Mouse (Mus musculus) cerebellum, adult (tissue): Measurements from ENCODE around the gene Bend5.

Experiments
- ATAC-seq: cut with Nextera tagmentation; 2 replicates; pipeline ENCODE4 v1.9.2; 2017; ENCODE audit warnings: mild to moderate bottlenecking, moderate library complexity, mixed read lengths; ENCODE audit not compliant: insufficient number of reproducible peaks, low FRiP score, low TSS enrichment

Bend5 gene

DNA sequence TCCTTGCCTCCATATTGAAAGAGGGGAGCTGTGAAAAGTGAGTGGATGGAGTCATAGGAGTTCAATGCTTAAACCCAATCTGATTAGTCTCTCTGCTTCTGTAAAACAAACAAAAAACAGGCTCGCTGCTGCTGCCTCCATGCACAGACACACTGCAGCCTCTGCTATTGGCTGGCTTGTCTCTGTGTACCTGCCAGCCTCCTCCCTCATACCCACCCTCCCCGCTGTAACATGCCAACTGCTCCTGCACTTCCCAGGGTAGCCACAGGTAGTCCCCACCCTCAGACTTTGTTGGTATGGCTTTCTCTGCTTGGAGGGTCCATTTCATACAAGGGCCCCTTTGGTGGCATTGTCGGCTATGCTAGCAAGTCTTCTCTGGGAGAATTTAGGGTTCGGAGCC lies 62.7 kb downstream of the Bend5 start:
- ATAC-seq: no peak

- ATAC-seq: no peak
Measured at GRCm38 (mm10) chr4:111483499-111483898, 68.7 kb downstream of the Bend5 start.

- no peak for ATAC-seq
Measured at GRCm38 (mm10) chr4:111485189-111485588, 70.4 kb downstream of the Bend5 start.

GRCm38 (mm10) chr4:111486187-111486586 lies 71.4 kb downstream of the Bend5 start:
- ATAC-seq: no peak

- no peak for ATAC-seq
Measured at GRCm38 (mm10) chr4:111487233-111487843, 72.5 kb downstream of the Bend5 start.

- ATAC-seq: no peak
Measured at GRCm38 (mm10) chr4:111493750-111494404, 79.1 kb downstream of the Bend5 start.

DNA sequence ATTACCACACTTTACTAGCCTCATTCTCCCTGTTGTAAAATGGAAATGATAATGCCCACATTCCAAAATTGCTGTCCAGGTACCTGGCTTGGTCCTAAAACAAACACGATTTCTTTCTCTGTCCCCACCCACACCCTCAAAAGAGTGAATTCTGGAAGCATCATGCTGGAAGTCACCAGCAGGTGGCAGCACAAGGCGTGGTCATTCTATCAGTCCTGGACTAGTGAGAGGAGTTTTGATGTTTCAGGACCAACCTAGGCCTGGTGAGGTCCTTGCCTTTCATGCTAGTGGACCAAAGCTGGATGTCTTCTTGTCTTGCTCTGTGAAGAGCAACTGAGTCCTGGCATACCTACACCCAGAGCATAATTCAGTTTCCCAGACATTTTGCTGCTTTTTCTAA lies 81.1 kb downstream of the Bend5 start:
- ATAC-seq: no peak

- no peak for ATAC-seq
Measured at GRCm38 (mm10) chr4:111498751-111499150, 83.9 kb downstream of the Bend5 start.

GRCm38 (mm10) chr4:111501441-111501840 lies 86.6 kb downstream of the Bend5 start:
- ATAC-seq: no peak

GRCm38 (mm10) chr4:111502965-111503727 lies 88.3 kb downstream of the Bend5 start:
- ATAC-seq: no peak

GRCm38 (mm10) chr4:111504952-111505351 lies 90.1 kb downstream of the Bend5 start:
- ATAC-seq: no peak
